Mouse (Mus musculus): ENCODE measurements around the gene Atp1b2. TPM values are rescaled to one million over a fixed set of nuclear protein-coding genes. Genes with fewer than 3 reads are reported as not detected.

The Atp1b2 gene
- polyA plus RNA-seq, 1 experiment from 2014 or later, result 22.0 TPM

GRCm38 (mm10) chr11:69601768-69602167 is 4.0 kb downstream of the Atp1b2 start:
- no peak overlapping the region for H3K4me2 ChIP-seq (ENCODE audit: low read length)
- ATAC-seq (no peak), DNase-seq (ENCODE audit: low spot score) (no peak)
- no peak overlapping the region for H3K4me3 ChIP-seq (ENCODE audit: low read depth, low read length)
- H3K9ac ChIP-seq (ENCODE audit: low read length), result no peak overlapping the region
- H3K27me3 ChIP-seq (replicated peaks; ENCODE audit: control insufficient read depth, insufficient read depth, low read length), result no peaks in the 10 kb centered on the region
- H3K27ac ChIP-seq (ENCODE audit: low read depth, low read length), result no peak overlapping the region
- peaks cover 14% of the 10 kb centered on the region for H3K4me1 ChIP-seq (ENCODE audit: control insufficient read depth, insufficient read depth, low read length)
- WGBS, result 79% methylated on average over 3 of the region's 3 CpGs
- no peaks in the 10 kb centered on the region for H3K9me3 ChIP-seq (replicated peaks; ENCODE audit: control insufficient read depth, low read length)
- H3K36me3 ChIP-seq (ENCODE audit: control insufficient read depth, insufficient read depth, low read length), result peaks cover 9% of the 10 kb centered on the region

- peaks cover 9% of the 10 kb centered on the region for H3K36me3 ChIP-seq (ENCODE audit: control insufficient read depth, insufficient read depth, low read length)
- peak overlapping the region; percentile 17; the same call in 1 of the 2 replicates for H3K4me2 ChIP-seq (ENCODE audit: low read length)
- H3K9me3 ChIP-seq (replicated peaks; ENCODE audit: control insufficient read depth, low read length), result no peaks in the 10 kb centered on the region
- WGBS, result 6% methylated on average over 6 of the region's 6 CpGs
- no peaks in the 10 kb centered on the region for H3K27me3 ChIP-seq (replicated peaks; ENCODE audit: control insufficient read depth, insufficient read depth, low read length)
- H3K4me1 ChIP-seq (ENCODE audit: control insufficient read depth, insufficient read depth, low read length), result peaks cover 14% of the 10 kb centered on the region
- H3K9ac ChIP-seq (ENCODE audit: low read length), result no peak overlapping the region
- no peak overlapping the region for H3K4me3 ChIP-seq (ENCODE audit: low read depth, low read length)
- peak; percentile 67 for DNase-seq (ENCODE audit: low spot score)
- peak overlapping the region; percentile 15; the same call in 1 of the 2 replicates for H3K27ac ChIP-seq (ENCODE audit: low read depth, low read length)
- ATAC-seq, result no peak
Observed at GRCm38 (mm10) chr11:69600098-69600497, 5.6 kb downstream of the Atp1b2 start.

GRCm38 (mm10) chr11:69599436-69599835 is 6.3 kb downstream of the Atp1b2 start:
- Histone ChIP-seq H3K27ac (ENCODE audit: low read depth, low read length) (no peak overlapping the region), H3K4me1 (ENCODE audit: control insufficient read depth, insufficient read depth, low read length) (peaks cover 10% of the 10 kb centered on the region), H3K27me3 (replicated peaks; ENCODE audit: control insufficient read depth, insufficient read depth, low read length) (no peaks in the 10 kb centered on the region), H3K4me2 (ENCODE audit: low read length) (no peak overlapping the region), H3K9ac (ENCODE audit: low read length) (no peak overlapping the region), H3K9me3 (replicated peaks; ENCODE audit: control insufficient read depth, low read length) (no peaks in the 10 kb centered on the region), H3K36me3 (ENCODE audit: control insufficient read depth, insufficient read depth, low read length) (peaks cover 15% of the 10 kb centered on the region), H3K4me3 (ENCODE audit: low read depth, low read length) (no peak overlapping the region)
- DNase-seq (ENCODE audit: low spot score) (no peak), ATAC-seq (no peak)
- 10% methylated on average over 9 of the region's 9 CpGs for whole genome bisulfite sequencing

GRCm38 (mm10) chr11:69594853-69595252 is 10.9 kb downstream of the Atp1b2 start:
- no peak overlapping the region for H3K9ac ChIP-seq (ENCODE audit: low read length)
- H3K36me3 ChIP-seq (ENCODE audit: control insufficient read depth, insufficient read depth, low read length), result peaks cover 38% of the 10 kb centered on the region
- H3K4me2 ChIP-seq (ENCODE audit: low read length), result no peak overlapping the region
- DNase-seq (ENCODE audit: low spot score) (no peak), ATAC-seq (no peak)
- H3K4me3 ChIP-seq (ENCODE audit: low read depth, low read length), result no peak overlapping the region
- H3K27ac ChIP-seq (ENCODE audit: low read depth, low read length), result no peak overlapping the region
- H3K27me3 ChIP-seq (replicated peaks; ENCODE audit: control insufficient read depth, insufficient read depth, low read length), result no peaks in the 10 kb centered on the region
- 94% methylated on average over 6 of the region's 6 CpGs for WGBS
- H3K9me3 ChIP-seq (replicated peaks; ENCODE audit: control insufficient read depth, low read length), result no peaks in the 10 kb centered on the region
- H3K4me1 ChIP-seq (ENCODE audit: control insufficient read depth, insufficient read depth, low read length), result peaks cover 1% of the 10 kb centered on the region; the same call in 1 of the 2 replicates

DNA sequence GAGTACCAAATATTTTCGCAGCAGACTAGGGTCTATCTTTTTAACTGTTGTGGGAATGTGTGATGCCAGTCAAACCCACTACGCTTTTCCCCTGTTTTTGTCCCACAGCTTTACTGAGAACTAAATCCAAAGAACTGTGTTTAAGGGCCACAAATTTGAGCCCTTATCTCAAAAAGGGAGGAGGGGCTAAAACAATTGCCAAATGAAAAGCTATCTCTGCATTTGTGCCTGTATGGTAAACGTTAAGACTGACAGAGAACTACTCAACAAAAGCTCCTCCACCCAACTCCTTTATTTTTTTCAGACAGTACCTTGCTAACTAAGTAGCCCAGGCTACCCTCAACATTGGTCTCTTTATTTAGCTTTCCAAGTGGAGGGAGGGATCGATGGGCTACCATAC is 12.9 kb downstream of the Atp1b2 start:
- no peaks in the 10 kb centered on the region for H3K27me3 ChIP-seq (replicated peaks; ENCODE audit: control insufficient read depth, insufficient read depth, low read length)
- 89% methylated on average over 4 of the region's 4 CpGs for WGBS
- no peak overlapping the region for H3K4me2 ChIP-seq (ENCODE audit: low read length)
- no peak for DNase-seq (ENCODE audit: low spot score)
- H3K4me1 ChIP-seq (ENCODE audit: control insufficient read depth, insufficient read depth, low read length), result no peaks in the 10 kb centered on the region
- H3K4me3 ChIP-seq (ENCODE audit: low read depth, low read length), result no peak overlapping the region
- no peaks in the 10 kb centered on the region for H3K9me3 ChIP-seq (replicated peaks; ENCODE audit: control insufficient read depth, low read length)
- H3K9ac ChIP-seq (ENCODE audit: low read length), result no peak overlapping the region
- peak overlapping the region; percentile 35; the same call in 1 of the 2 replicates for H3K27ac ChIP-seq (ENCODE audit: low read depth, low read length)
- ATAC-seq, result no peak
- H3K36me3 ChIP-seq (ENCODE audit: control insufficient read depth, insufficient read depth, low read length), result peaks cover 59% of the 10 kb centered on the region

- Histone ChIP-seq H3K9ac (ENCODE audit: low read length) (no peak overlapping the region; the same call in 1 of the 2 replicates), H3K9me3 (replicated peaks; ENCODE audit: control insufficient read depth, low read length) (no peaks in the 10 kb centered on the region), H3K4me3 (ENCODE audit: low read depth, low read length) (no peak overlapping the region), H3K27me3 (replicated peaks; ENCODE audit: control insufficient read depth, insufficient read depth, low read length) (no peaks in the 10 kb centered on the region), H3K4me2 (ENCODE audit: low read length) (no peak overlapping the region), H3K4me1 (ENCODE audit: control insufficient read depth, insufficient read depth, low read length) (no peaks in the 10 kb centered on the region), H3K36me3 (ENCODE audit: control insufficient read depth, insufficient read depth, low read length) (peaks cover 66% of the 10 kb centered on the region), H3K27ac (ENCODE audit: low read depth, low read length) (peak overlapping the region; percentile 66)
- WGBS, result 55% methylated on average over 7 of the region's 7 CpGs
- ATAC-seq (peak; percentile 75), DNase-seq (ENCODE audit: low spot score) (peak; percentile 81)
Observed at GRCm38 (mm10) chr11:69591899-69592637, 13.7 kb downstream of the Atp1b2 start.

- no peak overlapping the region for H3K4me3 ChIP-seq (ENCODE audit: low read depth, low read length)
- no peak overlapping the region for H3K4me2 ChIP-seq (ENCODE audit: low read length)
- H3K27ac ChIP-seq (ENCODE audit: low read depth, low read length), result no peak overlapping the region
- no peaks in the 10 kb centered on the region for H3K9me3 ChIP-seq (replicated peaks; ENCODE audit: control insufficient read depth, low read length)
- DNase-seq (ENCODE audit: low spot score) (no peak), ATAC-seq (no peak)
- no peaks in the 10 kb centered on the region for H3K4me1 ChIP-seq (ENCODE audit: control insufficient read depth, insufficient read depth, low read length)
- no peak overlapping the region; the same call in 1 of the 2 replicates for H3K9ac ChIP-seq (ENCODE audit: low read length)
- no peaks in the 10 kb centered on the region for H3K27me3 ChIP-seq (replicated peaks; ENCODE audit: control insufficient read depth, insufficient read depth, low read length)
- 90% methylated on average over 3 of the region's 3 CpGs for WGBS
- peaks cover 72% of the 10 kb centered on the region for H3K36me3 ChIP-seq (ENCODE audit: control insufficient read depth, insufficient read depth, low read length)
Observed at GRCm38 (mm10) chr11:69591424-69591823, 14.3 kb downstream of the Atp1b2 start.

GRCm38 (mm10) chr11:69590622-69591021 is 15.1 kb downstream of the Atp1b2 start:
- no peak overlapping the region for H3K9ac ChIP-seq (ENCODE audit: low read length)
- no peak overlapping the region for H3K4me2 ChIP-seq (ENCODE audit: low read length)
- H3K4me1 ChIP-seq (ENCODE audit: control insufficient read depth, insufficient read depth, low read length), result no peaks in the 10 kb centered on the region
- 95% methylated on average over 8 of the region's 8 CpGs for WGBS
- H3K4me3 ChIP-seq (ENCODE audit: low read depth, low read length), result no peak overlapping the region
- ATAC-seq (no peak), DNase-seq (ENCODE audit: low spot score) (no peak)
- H3K27ac ChIP-seq (ENCODE audit: low read depth, low read length), result no peak overlapping the region
- no peaks in the 10 kb centered on the region for H3K9me3 ChIP-seq (replicated peaks; ENCODE audit: control insufficient read depth, low read length)
- H3K36me3 ChIP-seq (ENCODE audit: control insufficient read depth, insufficient read depth, low read length), result peaks cover 72% of the 10 kb centered on the region
- H3K27me3 ChIP-seq (replicated peaks; ENCODE audit: control insufficient read depth, insufficient read depth, low read length), result no peaks in the 10 kb centered on the region

GRCm38 (mm10) chr11:69589207-69589834 is 16.4 kb downstream of the Atp1b2 start:
- peaks cover 70% of the 10 kb centered on the region for H3K36me3 ChIP-seq (ENCODE audit: control insufficient read depth, insufficient read depth, low read length)
- ATAC-seq, result no peak
- WGBS, result 92% methylated on average over 22 of the region's 22 CpGs

More at GRCm38 (mm10) chr11:69589207-69589834, 16.4 kb downstream of the Atp1b2 start:
- Histone ChIP-seq H3K27me3 (replicated peaks; ENCODE audit: control insufficient read depth, insufficient read depth, low read length) (no peaks in the 10 kb centered on the region), H3K4me2 (ENCODE audit: low read length) (no peak overlapping the region), H3K4me1 (ENCODE audit: control insufficient read depth, insufficient read depth, low read length) (no peaks in the 10 kb centered on the region), H3K9ac (ENCODE audit: low read length) (no peak overlapping the region), H3K27ac (ENCODE audit: low read depth, low read length) (no peak overlapping the region), H3K4me3 (ENCODE audit: low read depth, low read length) (no peak overlapping the region), H3K9me3 (replicated peaks; ENCODE audit: control insufficient read depth, low read length) (no peaks in the 10 kb centered on the region)
- no peak for DNase-seq (ENCODE audit: low spot score)
